ENCODE assay signal across 7 mouse cellular contexts in the genomic region with DNA sequence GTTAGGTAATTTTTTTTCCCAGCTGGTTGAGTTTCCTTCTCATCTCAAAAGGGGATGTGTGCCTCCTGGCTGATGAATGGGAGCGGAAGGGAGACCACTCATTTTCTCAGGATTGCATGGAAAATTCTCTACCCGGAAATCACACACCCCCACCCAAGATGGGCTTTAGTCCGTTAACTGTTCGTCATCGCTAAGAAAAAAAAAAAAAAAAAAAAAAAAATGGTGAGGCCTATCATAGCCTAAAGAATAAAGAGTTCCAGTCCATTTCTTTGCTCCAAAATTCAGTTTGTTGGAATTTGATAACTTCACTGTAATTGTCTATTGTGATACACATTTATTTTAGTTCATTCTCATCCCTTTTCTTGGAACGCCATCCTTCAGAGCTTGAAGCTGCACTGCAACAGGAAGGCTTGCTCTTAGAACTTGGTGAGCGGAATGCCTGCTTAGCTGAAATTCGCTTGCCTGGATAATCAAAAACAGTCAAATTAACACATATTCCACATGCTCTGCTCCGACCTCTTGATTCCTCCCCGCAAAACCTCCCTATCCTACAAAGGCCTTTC. TPM values are rescaled to one million over a fixed set of nuclear protein-coding genes. Genes with fewer than 3 reads are reported as not detected.
DNase-seq lines count a peak whose midpoint lies in the region; ATAC-seq and TF ChIP-seq lines count a peak whose summit lies in the region.

No protein-coding gene starts in this region.

- no peaks in the 10 kb centered on the region for H3K9me3 ChIP-seq in lung, postnatal 0 days (ENCODE audit: low read length)
- no peaks in the 10 kb centered on the region for H3K9me3 ChIP-seq in forebrain, embryonic 13.5 days (replicated peaks)
- H3K9me3 ChIP-seq in stomach, embryonic 15.5 days: no peaks in the 10 kb centered on the region

- 45% methylated on average over 10 of the region's 10 CpGs for WGBS in lung, postnatal 0 days
- 44% methylated on average over 10 of the region's 10 CpGs for WGBS in forebrain, embryonic 13.5 days
- 46% methylated on average over 10 of the region's 10 CpGs for WGBS in stomach, embryonic 15.5 days

- peak; percentile 77 for ATAC-seq in lung, postnatal 0 days
- peak; percentile 92 for ATAC-seq in forebrain, embryonic 13.5 days
- ATAC-seq in stomach, embryonic 15.5 days (ENCODE audit: insufficient read depth, low FRiP score, low read depth): peak; percentile 78

- peak overlapping the region; percentile 83 for H3K27ac ChIP-seq in lung, postnatal 0 days (ENCODE audit: low read length)
- H3K27ac ChIP-seq in forebrain, embryonic 13.5 days: peak overlapping the region; percentile 80
- H3K27ac ChIP-seq in stomach, embryonic 15.5 days: peak overlapping the region; percentile 88

- 0 out of 2 replicates have a peak, but pooled peaks have one; percentile 11 for TF ChIP-seq CTCF in lung, postnatal 0 days (IDR thresholded peaks at IDR 0.05)

- H3K4me2 ChIP-seq in lung, postnatal 0 days (replicated peaks; ENCODE audit: low read depth, low read length): peak overlapping the region; percentile 77
- H3K4me2 ChIP-seq in forebrain, embryonic 13.5 days: peak overlapping the region; percentile 71
- peak overlapping the region; percentile 56 for H3K4me2 ChIP-seq in stomach, embryonic 15.5 days

- TF ChIP-seq EP300 in lung, postnatal 0 days (IDR thresholded peaks at IDR 0.05): peak; percentile 51; the same call in 1 of the 2 replicates

- H3K27me3 ChIP-seq in lung, postnatal 0 days (replicated peaks; ENCODE audit: insufficient read depth, low read length): no peaks in the 10 kb centered on the region
- H3K27me3 ChIP-seq in forebrain, embryonic 13.5 days: no peaks in the 10 kb centered on the region; the same call in none of the 2 replicates
- H3K27me3 ChIP-seq in stomach, embryonic 15.5 days (replicated peaks): no peaks in the 10 kb centered on the region

- H3K36me3 ChIP-seq in lung, postnatal 0 days (ENCODE audit: insufficient read depth, low read length): no peaks in the 10 kb centered on the region
- peaks cover 17% of the 10 kb centered on the region for H3K36me3 ChIP-seq in forebrain, embryonic 13.5 days (ENCODE audit: poor library complexity, severe bottlenecking)
- H3K36me3 ChIP-seq in stomach, embryonic 15.5 days: peaks cover 9% of the 10 kb centered on the region; the same call in 1 of the 2 replicates

- H3K9ac ChIP-seq in lung, postnatal 0 days (replicated peaks; ENCODE audit: low read depth): peak overlapping the region; percentile 92
- H3K9ac ChIP-seq in forebrain, embryonic 13.5 days: peak overlapping the region; percentile 98
- H3K9ac ChIP-seq in stomach, embryonic 15.5 days: peak overlapping the region; percentile 88; the same call in 1 of the 2 replicates

- no peak for DNase-seq in lung, postnatal 0 days (ENCODE audit: low spot score)
- no peak for DNase-seq in lung, postnatal 36 days
- DNase-seq in liver: peak; percentile 11
- no peak for DNase-seq in cerebellum, adult 9-11 months
- DNase-seq in spleen, adult 12 weeks (ENCODE audit: low spot score): no peak

- H3K4me1 ChIP-seq in lung, postnatal 0 days (ENCODE audit: insufficient read depth, low read depth, low read length): 0 out of 2 replicates have a peak, but pooled peaks cover 5% of the 10 kb centered on the region
- H3K4me1 ChIP-seq in forebrain, embryonic 13.5 days: peaks cover 21% of the 10 kb centered on the region
- H3K4me1 ChIP-seq in stomach, embryonic 15.5 days: 0 out of 2 replicates have a peak, but pooled peaks cover 6% of the 10 kb centered on the region

- H3K4me3 ChIP-seq in lung, postnatal 0 days (ENCODE audit: low read depth, low read length): peak overlapping the region; percentile 96
- peak overlapping the region; percentile 98 for H3K4me3 ChIP-seq in forebrain, embryonic 13.5 days
- peak overlapping the region; percentile 92 for H3K4me3 ChIP-seq in stomach, embryonic 15.5 days (replicated peaks)

RNA-seq across cellular contexts. Expression of a gene that starts 0.4 kb away (rescaled TPM):
- 15.9 and 20.4 TPM in 2 replicates for polyA plus RNA-seq in lung, postnatal 0 days (2015; fragmentation: Nextera tagmentation; extraction: Ambion mirVana)
- 57.5 and 65.6 TPM in 2 replicates for polyA plus RNA-seq in forebrain, embryonic 13.5 days (2015; fragmentation: Nextera tagmentation; extraction: Ambion mirVana)
- 52.9 and 64.1 TPM in 2 replicates for polyA plus RNA-seq in stomach, embryonic 15.5 days (2015; fragmentation: Nextera tagmentation; extraction: Ambion mirVana)

RNA-seq across cellular contexts. Expression of a gene that starts 11.1 kb away (rescaled TPM):
- polyA plus RNA-seq in lung, postnatal 0 days (2015; fragmentation: Nextera tagmentation; extraction: Ambion mirVana): 8.3 and 10.4 TPM in 2 replicates
- polyA plus RNA-seq in forebrain, embryonic 13.5 days (2015; fragmentation: Nextera tagmentation; extraction: Ambion mirVana): 0.56 and 0.88 TPM in 2 replicates
- 6.4 TPM in 2 replicates for polyA plus RNA-seq in stomach, embryonic 15.5 days (2015; fragmentation: Nextera tagmentation; extraction: Ambion mirVana)
